Mouse (Mus musculus) layer of hippocampus, adult 8-10 months (tissue): ENCODE data around the gene Mettl7a2. TPM values are rescaled to one million over a fixed set of nuclear protein-coding genes. Genes with fewer than 3 reads are reported as not detected.
"Not testable (repeated sequence)": the region's sequence is repeated elsewhere in the genome, so short reads cannot be mapped to it uniquely, and the experiment has no call there.

Experiments
- DNase-seq, 2 experiments: peaks; one replicate each; pipeline ENCODE4 v3.0.0; 2022; ENCODE audit warnings: low spot score in 2 of 2
- total RNA-seq, 4 experiments: library from RNA; stranded (reverse); gene quantifications; 2 replicates each; pipeline ENCODE4 v1.2.4; 2022

The Mettl7a2 gene
- total RNA-seq: 1 to 10 TPM in 2 of 4 experiments, under 1 TPM in 1, not detected in 1; 0.94 to 1.2 (median 1.1) TPM

DNA sequence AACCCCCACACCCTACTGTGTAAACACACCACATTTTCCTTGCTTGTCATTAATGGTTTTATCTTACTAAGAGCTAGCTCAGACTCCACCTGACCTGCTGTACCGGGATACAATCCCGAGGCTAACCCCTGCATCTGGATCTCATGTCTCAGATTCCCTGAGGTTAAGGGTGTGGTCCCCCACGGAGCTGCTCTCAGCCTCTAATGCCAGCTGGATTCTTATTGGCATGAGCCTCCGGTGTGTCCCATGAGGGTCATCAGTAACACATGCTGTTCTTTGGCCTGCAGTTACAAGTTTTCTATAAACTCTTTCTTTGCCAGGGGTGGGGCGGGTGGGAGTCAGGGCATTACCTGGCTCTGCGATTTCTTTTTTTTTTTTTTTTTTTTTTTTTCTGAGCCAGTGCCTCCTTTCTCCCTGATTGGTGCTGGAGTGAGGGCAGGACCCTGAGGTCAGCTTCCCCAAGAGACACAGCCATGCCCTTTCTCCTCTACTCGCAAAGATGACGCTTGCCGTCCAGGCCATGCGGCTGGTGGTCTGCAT lies at the start of gene Mettl7a2, which contains the start of gene Methig1:
TSS of gene Mettl7a2 (plus strand) at position 490 of the 540 bp plus-strand sequence.
TSS of gene Methig1 (plus strand) at position 439 of the 540 bp plus-strand sequence.
- no peak for DNase-seq

DNA sequence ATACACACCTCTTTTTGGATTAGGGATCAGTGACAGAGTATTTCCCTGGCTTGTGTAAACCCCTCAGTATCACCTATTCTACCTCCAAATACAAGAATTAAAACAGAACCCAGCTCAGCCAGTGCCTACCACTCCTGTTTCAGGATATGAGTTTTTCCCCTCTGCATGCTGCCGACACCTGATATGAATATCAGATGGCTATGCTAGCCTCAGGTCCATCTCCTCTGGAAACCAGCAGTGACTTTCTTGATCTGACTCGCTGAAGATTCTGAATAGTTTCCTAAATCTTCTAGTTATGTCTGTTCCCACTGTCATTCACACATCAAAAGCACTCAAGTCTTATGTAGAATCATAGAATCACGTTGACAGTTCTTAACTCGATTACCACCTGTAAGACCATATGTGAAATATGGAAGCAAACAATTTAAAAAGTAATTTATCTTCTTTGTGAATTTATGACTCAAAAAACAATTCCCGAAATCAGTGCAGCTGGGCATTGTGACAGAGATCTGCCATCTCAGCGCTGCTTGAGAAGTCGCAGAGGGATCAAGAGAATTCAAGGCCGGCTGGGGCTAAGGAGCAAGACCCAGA lies 49.5 kb upstream of the Mettl7a2 start:
- DNase-seq: no peak

DNA sequence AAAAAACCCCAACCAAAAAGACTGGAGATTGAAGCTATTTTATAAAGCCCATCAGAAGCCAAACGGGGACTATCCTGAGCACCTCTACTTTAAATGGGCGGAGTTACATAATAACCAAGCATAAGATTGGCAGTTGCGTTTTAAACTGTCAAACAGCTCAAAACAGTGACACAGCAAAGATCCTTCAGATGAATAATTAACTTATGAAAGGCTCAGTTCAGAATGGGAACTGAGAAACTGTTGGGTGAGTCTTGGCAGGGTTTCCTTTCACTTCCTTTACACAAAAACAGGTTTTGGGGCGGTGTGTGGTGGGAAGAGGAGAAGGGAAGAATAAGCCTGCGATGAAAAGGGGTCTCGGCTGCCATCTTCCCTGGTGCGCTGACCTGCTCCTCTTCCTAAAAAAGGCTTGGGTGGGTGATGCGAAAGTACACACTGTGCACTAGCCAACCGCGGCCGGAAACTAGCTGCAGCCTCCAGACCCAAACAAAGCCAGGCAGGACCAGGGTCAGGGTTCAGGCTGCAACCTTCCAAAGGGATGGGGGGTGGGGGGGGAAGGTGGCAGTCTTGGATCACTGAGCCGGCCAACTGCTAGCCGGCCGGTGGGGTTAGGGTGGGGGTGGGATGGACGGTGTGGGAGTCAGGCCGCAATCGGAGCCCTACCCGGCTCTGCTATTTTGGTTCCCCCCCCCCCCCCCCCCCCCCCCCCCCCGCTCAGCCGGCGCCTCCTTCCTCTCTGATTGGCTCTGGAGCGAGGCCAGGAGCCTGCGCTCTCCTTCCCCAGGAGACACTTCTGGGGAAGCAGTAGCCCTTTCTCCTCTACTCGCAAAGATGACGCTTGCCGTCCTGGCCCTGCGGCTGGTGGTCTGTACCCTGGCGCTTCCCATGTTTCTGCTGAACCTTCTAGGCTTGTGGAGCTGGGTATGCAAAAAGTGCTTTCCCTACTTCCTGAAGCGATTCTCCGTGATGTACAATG lies 48.7 kb upstream of the Mettl7a2 start, which contains the start of gene Mettl7a1:
TSS of gene Mettl7a1 (plus strand) at position 122 of the 973 bp plus-strand sequence.
- DNase-seq: peak; percentile 78 to 83

DNA sequence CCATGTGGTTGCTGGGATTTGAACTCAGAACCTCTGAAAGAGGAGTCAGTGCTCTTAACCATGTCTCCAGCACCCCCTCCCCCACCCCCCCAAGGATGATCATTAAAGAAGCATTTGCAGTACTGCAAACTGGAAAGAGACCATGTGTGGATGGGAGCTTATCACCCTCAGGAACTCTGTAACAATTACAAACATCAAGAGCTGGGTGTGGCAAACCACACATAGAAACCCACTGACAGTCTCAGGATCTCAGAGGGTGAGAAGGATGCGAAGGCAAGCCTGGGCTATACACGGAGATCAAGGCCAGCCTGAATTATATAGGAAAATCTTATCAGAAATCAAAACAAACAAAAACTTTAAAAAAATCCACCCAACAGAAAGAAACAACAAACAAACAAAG lies 46.8 kb upstream of the Mettl7a2 start:
- no peak for DNase-seq

GRCm38 (mm10) chr15:100307438-100308096 lies 45.4 kb upstream of the Mettl7a2 start:
- DNase-seq: not testable (repeated sequence)

- DNase-seq: no peak
Observed at GRCm38 (mm10) chr15:100312346-100312745, 40.7 kb upstream of the Mettl7a2 start.

DNA sequence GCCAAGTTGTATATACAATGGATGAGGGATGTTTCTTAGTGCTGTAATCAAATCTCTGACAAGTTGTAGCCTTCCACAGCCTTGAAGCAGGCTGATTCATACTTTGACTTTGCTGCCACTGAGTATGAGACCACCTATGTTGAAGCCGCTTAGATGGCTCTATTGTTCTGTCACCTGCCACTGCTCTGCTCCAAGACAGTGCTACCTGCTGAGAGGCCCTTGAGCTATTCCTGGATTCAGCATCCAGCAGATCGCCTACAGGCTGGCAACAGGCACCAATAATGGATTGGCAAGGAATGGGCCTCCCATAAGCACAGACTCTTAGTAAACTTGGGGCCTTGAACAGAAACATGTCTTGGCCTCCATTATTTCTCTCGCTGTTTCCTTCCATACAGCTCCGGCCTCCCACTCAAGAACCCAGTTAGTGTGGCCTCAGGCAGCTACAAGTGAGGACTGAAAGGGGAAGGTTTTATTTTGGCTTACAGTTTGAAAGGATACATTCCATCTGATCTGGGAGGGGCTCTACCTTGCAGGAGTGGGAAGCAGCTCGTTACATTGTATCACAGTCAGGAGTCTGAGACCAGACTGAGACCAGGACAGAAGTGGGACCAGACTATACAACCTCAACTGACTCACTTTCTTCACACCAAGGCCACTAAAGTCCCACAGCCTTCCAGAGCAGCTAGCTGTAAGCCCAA lies 38.4 kb upstream of the Mettl7a2 start:
- DNase-seq: no peak

GRCm38 (mm10) chr15:100318014-100318671 lies 34.9 kb upstream of the Mettl7a2 start:
- DNase-seq: not testable (repeated sequence)

GRCm38 (mm10) chr15:100319884-100320283 lies 33.1 kb upstream of the Mettl7a2 start:
- no peak for DNase-seq

DNA sequence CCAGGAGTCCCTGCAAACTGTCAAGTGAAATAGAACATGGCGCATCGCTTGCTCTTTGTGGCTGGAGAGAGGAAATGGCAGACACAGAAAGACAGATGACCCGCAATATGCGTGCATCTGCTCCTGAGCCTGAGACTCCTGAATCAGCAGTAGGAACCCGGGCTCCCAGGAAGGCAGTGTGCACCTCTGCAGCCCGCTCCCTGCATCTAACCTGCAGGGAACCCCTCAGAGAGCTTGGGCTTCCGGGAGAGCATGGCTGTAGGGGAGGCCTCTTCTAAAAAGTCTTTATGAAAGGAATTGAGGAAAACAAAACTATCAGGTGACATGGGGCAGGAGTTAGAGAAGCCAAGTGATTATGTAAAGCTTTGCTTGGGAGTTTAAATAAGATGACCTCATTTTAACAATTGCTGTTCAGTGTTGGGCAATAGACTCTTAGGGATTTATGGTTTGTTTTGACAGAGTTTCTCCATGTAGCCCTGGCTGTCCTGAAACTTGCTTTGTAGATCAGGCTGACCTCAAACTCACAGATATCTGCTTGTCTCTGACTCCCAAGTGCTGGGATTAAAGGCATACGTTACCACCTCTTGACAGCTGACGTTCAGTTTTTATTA lies 32.6 kb upstream of the Mettl7a2 start:
- no peak for DNase-seq

DNA sequence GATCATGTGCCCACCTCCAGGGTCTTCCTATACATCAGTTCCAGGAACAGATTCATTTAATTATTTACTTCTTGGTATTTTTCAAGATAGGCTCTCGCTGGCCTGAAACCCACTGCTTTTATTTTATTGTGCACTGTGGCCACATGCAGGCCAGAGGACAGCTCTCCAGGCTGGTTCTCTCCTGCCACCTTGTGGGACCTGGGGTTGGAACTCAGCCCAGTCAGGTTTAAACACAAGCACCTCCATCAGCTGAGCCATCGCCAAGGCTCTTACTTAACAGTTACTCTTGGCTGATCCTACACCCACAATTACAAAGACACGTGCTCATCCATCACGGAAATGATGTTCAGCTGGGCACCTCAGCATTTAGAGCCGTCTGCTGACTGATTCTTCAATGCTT lies 31.9 kb upstream of the Mettl7a2 start:
- no peak for DNase-seq

- DNase-seq: peak in 1 of 2 experiments; percentile 25
Observed at GRCm38 (mm10) chr15:100324021-100324591, 28.9 kb upstream of the Mettl7a2 start.

- DNase-seq: no peak
Observed at GRCm38 (mm10) chr15:100325235-100325634, 27.8 kb upstream of the Mettl7a2 start.

- not testable (repeated sequence) for DNase-seq
Observed at GRCm38 (mm10) chr15:100328089-100328488, 24.9 kb upstream of the Mettl7a2 start.

- not testable (repeated sequence) for DNase-seq
Observed at GRCm38 (mm10) chr15:100329336-100329735, 23.7 kb upstream of the Mettl7a2 start.

- no peak for DNase-seq
Observed at GRCm38 (mm10) chr15:100330739-100331138, 22.3 kb upstream of the Mettl7a2 start.

DNA sequence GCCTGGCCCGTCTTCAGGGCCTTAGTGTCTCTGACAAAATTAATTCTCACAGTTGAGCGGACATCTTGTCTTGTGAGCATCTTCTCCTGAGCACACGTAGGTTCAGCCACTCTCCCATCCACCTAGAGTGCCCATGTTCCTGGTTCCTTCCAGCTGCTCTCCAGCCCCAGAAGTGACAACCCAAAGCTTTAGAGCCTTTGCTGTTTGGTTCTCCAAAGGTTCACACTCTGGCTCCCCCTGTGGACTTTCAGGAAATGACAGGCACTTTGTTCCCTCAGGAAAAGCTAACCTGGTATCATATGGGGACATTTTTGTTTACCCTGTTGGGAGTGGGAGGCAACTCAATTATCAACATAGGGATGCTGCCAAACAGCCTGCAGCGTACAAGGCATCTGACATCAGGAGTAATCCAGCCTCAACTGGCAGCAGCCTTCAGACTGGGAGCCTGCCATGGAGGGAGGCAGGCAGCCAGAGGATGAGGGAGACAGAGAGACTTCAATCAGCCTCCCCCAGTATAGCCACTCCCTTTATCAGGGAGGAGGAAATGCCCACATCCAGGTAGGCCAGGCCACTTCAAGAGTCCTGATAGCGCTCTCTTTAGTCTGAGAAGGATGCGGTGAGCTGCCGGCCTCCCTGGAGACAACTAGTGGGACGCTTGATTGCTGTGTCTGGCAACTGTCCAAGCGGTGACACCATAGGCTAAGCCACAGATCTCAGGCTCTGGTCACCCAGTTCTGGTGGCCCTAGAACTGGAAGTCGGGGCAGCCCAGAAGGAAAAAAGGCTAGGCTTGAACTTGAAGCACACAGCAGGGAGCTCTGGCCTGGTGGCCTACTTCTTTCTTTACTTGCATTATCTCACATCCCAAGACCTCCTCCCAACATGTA lies 20.7 kb upstream of the Mettl7a2 start:
- not testable (repeated sequence) for DNase-seq

DNA sequence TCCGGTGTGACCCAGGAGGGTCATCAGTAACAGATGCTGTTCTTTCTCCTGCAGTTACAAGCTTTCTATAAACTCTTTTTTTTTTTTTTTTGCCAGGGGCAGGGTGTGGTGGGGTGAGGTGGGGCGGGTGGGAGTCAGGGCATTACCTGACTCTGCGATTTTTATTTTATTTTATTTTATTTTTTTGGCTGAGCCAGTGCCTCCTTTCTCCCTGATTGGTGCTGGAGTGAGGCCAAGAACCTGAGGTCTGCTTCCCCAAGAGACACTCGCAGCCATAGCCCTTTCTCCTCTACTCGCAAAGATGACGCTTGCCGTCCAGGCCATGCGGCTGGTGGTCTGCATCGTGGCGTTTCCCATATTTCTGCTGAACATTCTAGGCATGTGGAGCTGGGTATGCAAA lies 18.4 kb upstream of the Mettl7a2 start, which contains the start of gene Mettl7a3:
TSS of gene Mettl7a3 (plus strand) at position 301 of the 400 bp plus-strand sequence.
- no peak for DNase-seq
